ENCODE assay signal across 14 mouse cellular contexts in the genomic region with DNA sequence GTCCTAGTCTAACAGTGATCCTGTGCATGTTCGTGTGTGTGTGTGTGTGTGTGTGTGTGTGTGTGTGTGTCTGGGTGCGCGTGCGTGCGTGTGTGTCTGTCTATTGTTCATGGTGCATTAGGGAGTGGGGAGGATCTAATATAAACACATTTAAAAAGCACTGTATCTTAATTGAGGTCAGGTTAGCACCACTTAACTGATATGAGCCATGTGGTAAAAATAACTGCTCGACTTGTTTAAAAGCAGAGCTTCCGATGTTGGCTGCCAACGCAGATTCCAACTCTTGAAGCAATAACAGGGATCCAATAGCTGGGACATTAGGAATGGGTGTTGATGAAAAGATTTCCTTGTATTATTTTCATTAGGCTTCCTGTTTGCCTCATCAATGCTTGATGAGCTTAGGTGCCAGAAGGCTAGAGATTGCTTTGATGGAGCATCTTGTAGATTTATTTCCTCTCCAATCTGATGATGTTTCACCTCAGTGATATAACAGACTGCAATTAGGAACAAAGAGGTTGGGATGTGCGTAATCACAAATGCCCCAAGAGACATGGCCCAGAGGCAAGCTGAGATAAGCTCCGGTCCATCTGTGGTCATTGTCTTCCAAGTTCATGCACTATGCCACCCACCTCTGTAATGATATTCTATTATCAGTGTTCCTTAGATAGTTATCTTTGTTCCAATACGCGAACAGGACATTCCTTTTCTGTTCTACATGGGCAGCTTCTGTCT.
DNase-seq lines count a peak whose midpoint lies in the region; ATAC-seq and TF ChIP-seq lines count a peak whose summit lies in the region.
"Had no signal": no experiment of that assay in that cellular context is flagged by ENCODE, and none has a peak within 500 bp of the region (broad histone marks: within the 10 kb centered on the region; RNA-seq: fewer than 3 reads in every experiment).

No protein-coding gene starts in this region.

- H3K4me3 ChIP-seq in kidney, adult 2 months (ENCODE audit: insufficient read depth, low read depth, low read length): no peak overlapping the region
- H3K4me3 ChIP-seq in heart, embryonic 14.5 days (ENCODE audit: control insufficient read depth in 1 of 2, insufficient read depth in 1 of 2, low read depth in 1 of 2, low read length in 2 of 2): no peak overlapping the region
- no peak overlapping the region for H3K4me3 ChIP-seq in kidney, postnatal 0 days (replicated peaks; ENCODE audit: low read depth, low read length)
- H3K4me3 ChIP-seq: embryonic facial prominence, embryonic 13.5 days; forebrain, embryonic 13.5 days; limb, embryonic 13.5 days had no signal

- no peak overlapping the region for H3K9ac ChIP-seq in heart, embryonic 14.5 days (ENCODE audit: low read length)
- no peak overlapping the region for H3K9ac ChIP-seq in kidney, postnatal 0 days (ENCODE audit: low read depth, low read length)
- H3K9ac ChIP-seq: embryonic facial prominence, embryonic 13.5 days; forebrain, embryonic 13.5 days; limb, embryonic 13.5 days had no signal

- WGBS in kidney, adult 2 months: 38% methylated on average over 12 of the region's 12 CpGs
- WGBS in heart, embryonic 14.5 days: 31% methylated on average over 12 of the region's 12 CpGs
- WGBS in kidney, postnatal 0 days: 28% methylated on average over 12 of the region's 12 CpGs

- TF ChIP-seq CTCF in kidney, adult 2 months (conservative IDR thresholded peaks at IDR 0.05; ENCODE audit: insufficient read depth, insufficient read length, low read depth, low read length): no peak
- no peak for TF ChIP-seq CTCF in kidney, postnatal 0 days (IDR thresholded peaks at IDR 0.05; ENCODE audit: low read depth)

- TF ChIP-seq POLR2A in kidney, adult 2 months (IDR thresholded peaks at IDR 0.05; ENCODE audit: low read depth, low read length): no peak

- no peaks in the 10 kb centered on the region for H3K4me1 ChIP-seq in kidney, adult 2 months (ENCODE audit: control insufficient read depth, insufficient read depth, low read length)
- peaks cover 5 to 10% of the 10 kb centered on the region in 2 experiments for H3K4me1 ChIP-seq in heart, embryonic 14.5 days (ENCODE audit: control insufficient read depth in 2 of 2, insufficient read depth in 2 of 2, low read length in 2 of 2)
- no peaks in the 10 kb centered on the region for H3K4me1 ChIP-seq in kidney, postnatal 0 days (replicated peaks; ENCODE audit: insufficient read depth, low read length)
- H3K4me1 ChIP-seq: embryonic facial prominence, embryonic 13.5 days; forebrain, embryonic 13.5 days; limb, embryonic 13.5 days had no signal

- 0 out of 2 replicates have a peak overlapping the region, but pooled peaks have one; percentile 3 for H3K4me2 ChIP-seq in heart, embryonic 14.5 days (ENCODE audit: low read length)
- H3K4me2 ChIP-seq in kidney, postnatal 0 days (ENCODE audit: low read length): no peak overlapping the region
- H3K4me2 ChIP-seq: embryonic facial prominence, embryonic 13.5 days; forebrain, embryonic 13.5 days; limb, embryonic 13.5 days had no signal

- no peak overlapping the region for H3K27ac ChIP-seq in kidney, adult 2 months (ENCODE audit: insufficient read depth, low read depth, low read length)
- peak overlapping the region in 1 of 2 experiments; percentile 23; a peak in 1 of 4 replicates for H3K27ac ChIP-seq in heart, embryonic 14.5 days (replicated peaks in 1 of 2; ENCODE audit: control insufficient read depth in 1 of 2, insufficient read depth in 1 of 2, low read depth in 2 of 2, low read length in 2 of 2)
- H3K27ac ChIP-seq in kidney, postnatal 0 days: no peak overlapping the region
- H3K27ac ChIP-seq: embryonic facial prominence, embryonic 13.5 days; forebrain, embryonic 13.5 days; limb, embryonic 13.5 days had no signal

- H3K27me3 ChIP-seq in kidney, adult 2 months (replicated peaks; ENCODE audit: control insufficient read depth, insufficient read depth, low read length): no peaks in the 10 kb centered on the region
- no peaks in the 10 kb centered on the region for H3K27me3 ChIP-seq in heart, embryonic 14.5 days (ENCODE audit: control insufficient read depth, insufficient read depth, low read length)
- H3K27me3 ChIP-seq in kidney, postnatal 0 days (ENCODE audit: insufficient read depth, low read length): no peaks in the 10 kb centered on the region
- H3K27me3 ChIP-seq: embryonic facial prominence, embryonic 13.5 days; forebrain, embryonic 13.5 days; limb, embryonic 13.5 days had no signal

- DNase-seq in kidney, adult 2 months: peak; percentile 15
- DNase-seq in kidney, adult 18-20 months: no peak
- DNase-seq in kidney, postnatal 0 days (ENCODE audit: low spot score): peak; percentile 19
- peak; percentile 77 for DNase-seq in lung, postnatal 25 days (ENCODE audit: low spot score)
- no peak for DNase-seq in urinary bladder, adult 2 months (ENCODE audit: low spot score)
- no peak for DNase-seq in adrenal gland, postnatal 25 days
- no peak for DNase-seq in thymus, postnatal 25 days
- DNase-seq: cerebellum, postnatal 14 days had no signal

- no peaks in the 10 kb centered on the region for H3K36me3 ChIP-seq in kidney, adult 2 months (ENCODE audit: control insufficient read depth, insufficient read depth, low read length)
- no peaks in the 10 kb centered on the region for H3K36me3 ChIP-seq in heart, embryonic 14.5 days (ENCODE audit: control insufficient read depth, insufficient read depth, low read length)
- H3K36me3 ChIP-seq in kidney, postnatal 0 days (ENCODE audit: insufficient read depth, low read length): no peaks in the 10 kb centered on the region
- H3K36me3 ChIP-seq: embryonic facial prominence, embryonic 13.5 days; limb, embryonic 13.5 days had no signal

- ATAC-seq in heart, embryonic 14.5 days (ENCODE audit: insufficient number of reproducible peaks, insufficient read depth, low FRiP score, low read depth): 0 out of 2 replicates have a peak, but pooled peaks have one; percentile 43
- ATAC-seq in kidney, postnatal 0 days (replicated peaks; ENCODE audit: low FRiP score, low read depth): no peak
- ATAC-seq: activated CD4-positive, CD25-positive, alpha-beta regulatory T cell, adult 4 months; forebrain, embryonic 13.5 days; hindbrain, embryonic 16.5 days had no signal

- no peaks in the 10 kb centered on the region for H3K9me3 ChIP-seq in heart, embryonic 14.5 days (ENCODE audit: control insufficient read depth, low read length)
- H3K9me3 ChIP-seq in kidney, postnatal 0 days (replicated peaks; ENCODE audit: low read length): no peaks in the 10 kb centered on the region
- H3K9me3 ChIP-seq: embryonic facial prominence, embryonic 13.5 days; forebrain, embryonic 13.5 days; limb, embryonic 13.5 days had no signal

Comparison
In these comparisons a context has a peak if more than half of its experiments do, and no peak if none do; other contexts are left out.
1. DNase-seq: peak in kidney, adult 2 months (single experiment), kidney, postnatal 0 days (single experiment) and lung, postnatal 25 days (single experiment); none in kidney, adult 18-20 months (single experiment), urinary bladder, adult 2 months (single experiment), adrenal gland, postnatal 25 days (single experiment) and thymus, postnatal 25 days (single experiment).